Mouse (Mus musculus) thymus, postnatal 0 days (tissue): ENCODE data around the gene Olfr1219. TPM values are rescaled to one million over a fixed set of nuclear protein-coding genes. Genes with fewer than 3 reads are reported as not detected.

Source experiments
- DNase-seq: peaks from one replicate; pipeline ENCODE4 v3.0.0-alpha.2; 2015; ENCODE audit warnings: low spot score
- polyA plus RNA-seq: library from polyadenylated mRNA; unstranded; fragments of >200 nt; fragmentation: Nextera tagmentation; extraction: Ambion mirVana; gene quantifications from 2 replicates; pipeline ENCODE4 v1.2.1, GENCODE M21; 2015

Olfr1219 gene
- not detected in 2 replicates for polyA plus RNA-seq

GRCm38 (mm10) chr2:89083413-89083812 is at the start of gene Olfr1219:
Olfr1219 (minus strand) TSS chr2:89083513.
- no peak for DNase-seq

- no peak for DNase-seq
Observed at GRCm38 (mm10) chr2:89132954-89133353, 49.6 kb upstream of the Olfr1219 start, which contains the start of gene Olfr1222. Olfr1222 (minus strand) TSS chr2:89133054.

- DNase-seq = no peak
Observed at GRCm38 (mm10) chr2:89117183-89117582, 33.9 kb upstream of the Olfr1219 start, which contains the start of gene Olfr1221. Olfr1221 (minus strand) TSS chr2:89117283.

- no peak for DNase-seq
Observed at GRCm38 (mm10) chr2:89106735-89107134, 23.4 kb upstream of the Olfr1219 start, which contains the start of gene Olfr1220. Olfr1220 (minus strand) TSS chr2:89106835.

- DNase-seq = no peak
Observed at GRCm38 (mm10) chr2:89105651-89106050, 22.3 kb upstream of the Olfr1219 start.

- DNase-seq = no peak
Observed at GRCm38 (mm10) chr2:89093848-89094247, 10.5 kb upstream of the Olfr1219 start.

GRCm38 (mm10) chr2:89081487-89081886 is 1.8 kb downstream of the Olfr1219 start:
- DNase-seq = no peak

- no peak for DNase-seq
Observed at GRCm38 (mm10) chr2:89061087-89061486, 22.2 kb downstream of the Olfr1219 start, which contains the start of gene Olfr1218. Olfr1218 (minus strand) TSS chr2:89061187.

GRCm38 (mm10) chr2:89031965-89032364 is 51.3 kb downstream of the Olfr1219 start, which contains the start of gene Olfr1217:
Olfr1217 (minus strand) TSS chr2:89032065.
- DNase-seq = no peak

Other genes starting within 250 kb of the Olfr1219 start
- gene Olfr1204, start 234.2 kb downstream of the Olfr1219 start, polyA plus RNA-seq = not detected in 2 replicates
- not detected in 2 replicates for gene Olfr1206, start 220.3 kb downstream of the Olfr1219 start, polyA plus RNA-seq
- gene Olfr1208, start 181.2 kb downstream of the Olfr1219 start, polyA plus RNA-seq = not detected in 2 replicates
- not detected in 2 replicates for gene Olfr1209, start 168.4 kb downstream of the Olfr1219 start, polyA plus RNA-seq
- gene Olfr1211, start 145.4 kb downstream of the Olfr1219 start, polyA plus RNA-seq = not detected in 2 replicates
- gene Olfr1212, start 129.5 kb downstream of the Olfr1219 start, polyA plus RNA-seq = not detected in 2 replicates
- gene Gm13762, start 103.2 kb downstream of the Olfr1219 start, polyA plus RNA-seq = not detected in 2 replicates
- not detected in 2 replicates for gene Olfr1214, start 90.9 kb downstream of the Olfr1219 start, polyA plus RNA-seq
- gene Olfr1215, start 76.5 kb downstream of the Olfr1219 start, polyA plus RNA-seq = not detected in 2 replicates
- gene Olfr1216, start 65.2 kb downstream of the Olfr1219 start, polyA plus RNA-seq = not detected in 2 replicates
- gene Olfr1217, start 51.4 kb downstream of the Olfr1219 start, polyA plus RNA-seq = not detected in 2 replicates
- not detected in 2 replicates for gene Olfr1218, start 22.3 kb downstream of the Olfr1219 start, polyA plus RNA-seq
- not detected in 2 replicates for gene Olfr1220, start 23.3 kb upstream of the Olfr1219 start, polyA plus RNA-seq
- gene Olfr1221, start 33.8 kb upstream of the Olfr1219 start, polyA plus RNA-seq = not detected in 2 replicates
- gene Olfr1222, start 49.5 kb upstream of the Olfr1219 start, polyA plus RNA-seq = not detected in 2 replicates
- not detected in 2 replicates for gene Olfr1223, start 68.0 kb upstream of the Olfr1219 start, polyA plus RNA-seq
- gene Olfr1224-ps1, start 80.6 kb upstream of the Olfr1219 start, polyA plus RNA-seq = not detected in 2 replicates
- gene Olfr1225, start 91.2 kb upstream of the Olfr1219 start, polyA plus RNA-seq = not detected in 2 replicates
- not detected in 2 replicates for gene Olfr1226, start 116.5 kb upstream of the Olfr1219 start, polyA plus RNA-seq
- gene Olfr1228, start 170.5 kb upstream of the Olfr1219 start, polyA plus RNA-seq = not detected in 2 replicates
- not detected in 2 replicates for gene Olfr1229, start 204.5 kb upstream of the Olfr1219 start, polyA plus RNA-seq
- not detected in 2 replicates for gene Olfr1230, start 213.8 kb upstream of the Olfr1219 start, polyA plus RNA-seq
- not detected in 2 replicates for gene Olfr1231, start 223.6 kb upstream of the Olfr1219 start, polyA plus RNA-seq
- gene Olfr1232, start 246.2 kb upstream of the Olfr1219 start, polyA plus RNA-seq = not detected in 2 replicates